Comparison of ENCODE assay signal across 16 mouse cellular contexts in genomic region chr11:119766782-119767459, GRCm38 (mm10).
DNase-seq lines count a peak whose midpoint lies in the region; ATAC-seq and TF ChIP-seq lines count a peak whose summit lies in the region.
"Had no signal": no experiment of that assay in that cellular context is flagged by ENCODE, and none has a peak within 500 bp of the region (broad histone marks: within the 10 kb centered on the region; RNA-seq: fewer than 3 reads in every experiment).

No protein-coding gene starts in this region.

- H3K4me2 ChIP-seq in forebrain, embryonic 14.5 days (ENCODE audit: low read length), result no peak overlapping the region
- H3K4me2 ChIP-seq in forebrain, embryonic 13.5 days, result no peak overlapping the region
- no peak overlapping the region for H3K4me2 ChIP-seq in hindbrain, embryonic 16.5 days (ENCODE audit: low read length)
- no peak overlapping the region for H3K4me2 ChIP-seq in neural tube, embryonic 13.5 days
- no peak overlapping the region for H3K4me2 ChIP-seq in stomach, postnatal 0 days (replicated peaks; ENCODE audit: low read depth)
- H3K4me2 ChIP-seq: heart, embryonic 13.5 days had no signal

- no peaks in the 10 kb centered on the region for H3K9me3 ChIP-seq in forebrain, embryonic 14.5 days (replicated peaks; ENCODE audit: control insufficient read depth, low read length)
- no peaks in the 10 kb centered on the region for H3K9me3 ChIP-seq in forebrain, embryonic 13.5 days (replicated peaks)
- no peaks in the 10 kb centered on the region for H3K9me3 ChIP-seq in hindbrain, embryonic 16.5 days (ENCODE audit: control insufficient read depth, low read length)
- no peaks in the 10 kb centered on the region for H3K9me3 ChIP-seq in neural tube, embryonic 13.5 days
- no peaks in the 10 kb centered on the region for H3K9me3 ChIP-seq in stomach, postnatal 0 days (ENCODE audit: control insufficient read depth, low read length)
- H3K9me3 ChIP-seq: G1E; heart, embryonic 13.5 days had no signal

- no peak overlapping the region for H3K9ac ChIP-seq in forebrain, embryonic 14.5 days (ENCODE audit: low read length)
- H3K9ac ChIP-seq in forebrain, embryonic 13.5 days, result no peak overlapping the region
- H3K9ac ChIP-seq in hindbrain, embryonic 16.5 days (ENCODE audit: low read depth, low read length), result no peak overlapping the region
- H3K9ac ChIP-seq in neural tube, embryonic 13.5 days, result peak overlapping the region; percentile 45
- H3K9ac ChIP-seq in stomach, postnatal 0 days (ENCODE audit: low read length), result no peak overlapping the region
- H3K9ac ChIP-seq: heart, embryonic 13.5 days had no signal

- no peaks in the 10 kb centered on the region for H3K36me3 ChIP-seq in forebrain, embryonic 14.5 days (ENCODE audit: control insufficient read depth, insufficient read depth, low read length)
- peaks cover 7% of the 10 kb centered on the region; the same call in 1 of the 2 replicates for H3K36me3 ChIP-seq in forebrain, embryonic 13.5 days (ENCODE audit: poor library complexity, severe bottlenecking)
- H3K36me3 ChIP-seq in hindbrain, embryonic 16.5 days (ENCODE audit: control insufficient read depth, insufficient read depth, low read length), result no peaks in the 10 kb centered on the region; the same call in 1 of the 2 replicates
- no peaks in the 10 kb centered on the region for H3K36me3 ChIP-seq in neural tube, embryonic 13.5 days
- H3K36me3 ChIP-seq in stomach, postnatal 0 days (ENCODE audit: control insufficient read depth, insufficient read depth, low read length), result no peaks in the 10 kb centered on the region; the same call in none of the 2 replicates

- H3K27ac ChIP-seq in forebrain, embryonic 14.5 days (ENCODE audit: low read depth, low read length), result no peak overlapping the region
- no peak overlapping the region for H3K27ac ChIP-seq in forebrain, embryonic 13.5 days
- peak overlapping the region; percentile 10; the same call in 1 of the 2 replicates for H3K27ac ChIP-seq in hindbrain, embryonic 16.5 days (ENCODE audit: low read depth, low read length)
- peak overlapping the region; percentile 67 for H3K27ac ChIP-seq in neural tube, embryonic 13.5 days (replicated peaks)
- no peak overlapping the region for H3K27ac ChIP-seq in stomach, postnatal 0 days (replicated peaks)
- H3K27ac ChIP-seq: heart, embryonic 13.5 days had no signal

- ATAC-seq in forebrain, embryonic 14.5 days, result no peak
- ATAC-seq in forebrain, embryonic 13.5 days, result no peak
- 0 out of 2 replicates have a peak, but pooled peaks have one; percentile 22 for ATAC-seq in hindbrain, embryonic 16.5 days
- ATAC-seq in neural tube, embryonic 13.5 days (ENCODE audit: low read depth), result peak; percentile 66; the same call in 1 of the 2 replicates
- no peak for ATAC-seq in stomach, postnatal 0 days (ENCODE audit: low FRiP score, low TSS enrichment)
- no peak for ATAC-seq in megakaryocyte-erythroid progenitor cell, adult 5-6 weeks (replicated peaks; ENCODE audit: low FRiP score, low TSS enrichment, poor library complexity, severe bottlenecking)
- ATAC-seq: inflammation-experienced regulatory T-cells, adult 6 months had no signal

- H3K4me1 ChIP-seq in forebrain, embryonic 14.5 days (ENCODE audit: control insufficient read depth, insufficient read depth, low read length), result no peaks in the 10 kb centered on the region; the same call in none of the 2 replicates
- peaks cover 23% of the 10 kb centered on the region for H3K4me1 ChIP-seq in forebrain, embryonic 13.5 days
- H3K4me1 ChIP-seq in hindbrain, embryonic 16.5 days (ENCODE audit: control insufficient read depth, insufficient read depth, low read depth, low read length), result peaks cover 13% of the 10 kb centered on the region
- peaks cover 55% of the 10 kb centered on the region for H3K4me1 ChIP-seq in neural tube, embryonic 13.5 days (replicated peaks)
- no peaks in the 10 kb centered on the region for H3K4me1 ChIP-seq in stomach, postnatal 0 days (replicated peaks; ENCODE audit: control insufficient read depth, insufficient read depth)

- peak; percentile 29 for DNase-seq in forebrain, embryonic 14.5 days (ENCODE audit: low spot score)
- peak; percentile 49 to 62 for DNase-seq in cerebellum, postnatal 36 days
- no peak for DNase-seq in stomach, postnatal 0 days (ENCODE audit: low spot score)
- DNase-seq in adrenal gland, postnatal 10 days, result no peak
- DNase-seq: B cell, adult 2 months; kidney, postnatal 25 days; lung, postnatal 10 days; thymus, postnatal 14 days had no signal

- no peak for TF ChIP-seq EP300 in stomach, postnatal 0 days (optimal IDR thresholded peaks at IDR 0.05)

- no peak overlapping the region for H3K4me3 ChIP-seq in forebrain, embryonic 14.5 days (ENCODE audit: low read depth, low read length)
- H3K4me3 ChIP-seq in forebrain, embryonic 13.5 days, result no peak overlapping the region
- no peak overlapping the region for H3K4me3 ChIP-seq in hindbrain, embryonic 16.5 days (ENCODE audit: low read length)
- no peak overlapping the region for H3K4me3 ChIP-seq in neural tube, embryonic 13.5 days
- H3K4me3 ChIP-seq in stomach, postnatal 0 days (ENCODE audit: low read depth, low read length), result no peak overlapping the region
- H3K4me3 ChIP-seq: heart, embryonic 13.5 days; myocyte had no signal

- no peak for TF ChIP-seq CTCF in stomach, postnatal 0 days (IDR thresholded peaks at IDR 0.05; ENCODE audit: low read depth)

- H3K27me3 ChIP-seq in forebrain, embryonic 14.5 days (replicated peaks; ENCODE audit: control insufficient read depth, insufficient read depth, low read length), result no peaks in the 10 kb centered on the region
- no peaks in the 10 kb centered on the region for H3K27me3 ChIP-seq in forebrain, embryonic 13.5 days
- H3K27me3 ChIP-seq in hindbrain, embryonic 16.5 days (replicated peaks; ENCODE audit: control insufficient read depth, insufficient read depth, low read length), result no peaks in the 10 kb centered on the region
- H3K27me3 ChIP-seq in neural tube, embryonic 13.5 days, result no peaks in the 10 kb centered on the region
- H3K27me3 ChIP-seq in stomach, postnatal 0 days (ENCODE audit: control insufficient read depth, insufficient read depth, low read length), result no peaks in the 10 kb centered on the region
- H3K27me3 ChIP-seq: heart, embryonic 13.5 days had no signal

- WGBS in forebrain, embryonic 14.5 days, result 46% methylated on average over 5 of the region's 5 CpGs
- WGBS in forebrain, embryonic 13.5 days, result 40% methylated on average over 5 of the region's 5 CpGs
- WGBS in hindbrain, embryonic 16.5 days, result 26% methylated on average over 5 of the region's 5 CpGs
- WGBS in neural tube, embryonic 13.5 days, result 23% methylated on average over 5 of the region's 5 CpGs
- WGBS in stomach, postnatal 0 days, result 93% methylated on average over 5 of the region's 5 CpGs

Comparison
In these comparisons a context has a peak if more than half of its experiments do, and no peak if none do; other contexts are left out.
1. ATAC-seq: peak in hindbrain, embryonic 16.5 days (single experiment) and neural tube, embryonic 13.5 days (single experiment); none in forebrain, embryonic 14.5 days (single experiment), forebrain, embryonic 13.5 days (single experiment), stomach, postnatal 0 days (single experiment) and megakaryocyte-erythroid progenitor cell, adult 5-6 weeks (single experiment).
2. DNase-seq: peak in forebrain, embryonic 14.5 days (single experiment) and cerebellum, postnatal 36 days (2 of 2); none in stomach, postnatal 0 days (single experiment) and adrenal gland, postnatal 10 days (single experiment).
3. H3K27ac ChIP-seq: peak in hindbrain, embryonic 16.5 days (single experiment) and neural tube, embryonic 13.5 days (single experiment); none in forebrain, embryonic 14.5 days (single experiment), forebrain, embryonic 13.5 days (single experiment) and stomach, postnatal 0 days (single experiment).